Mouse (Mus musculus): ENCODE data around the gene Tmem89. TPM values are rescaled to one million over a fixed set of nuclear protein-coding genes. Genes with fewer than 3 reads are reported as not detected.

Tmem89 gene
- polyA plus RNA-seq, 1 experiment from 2014 or later, result 0.44 TPM

DNA sequence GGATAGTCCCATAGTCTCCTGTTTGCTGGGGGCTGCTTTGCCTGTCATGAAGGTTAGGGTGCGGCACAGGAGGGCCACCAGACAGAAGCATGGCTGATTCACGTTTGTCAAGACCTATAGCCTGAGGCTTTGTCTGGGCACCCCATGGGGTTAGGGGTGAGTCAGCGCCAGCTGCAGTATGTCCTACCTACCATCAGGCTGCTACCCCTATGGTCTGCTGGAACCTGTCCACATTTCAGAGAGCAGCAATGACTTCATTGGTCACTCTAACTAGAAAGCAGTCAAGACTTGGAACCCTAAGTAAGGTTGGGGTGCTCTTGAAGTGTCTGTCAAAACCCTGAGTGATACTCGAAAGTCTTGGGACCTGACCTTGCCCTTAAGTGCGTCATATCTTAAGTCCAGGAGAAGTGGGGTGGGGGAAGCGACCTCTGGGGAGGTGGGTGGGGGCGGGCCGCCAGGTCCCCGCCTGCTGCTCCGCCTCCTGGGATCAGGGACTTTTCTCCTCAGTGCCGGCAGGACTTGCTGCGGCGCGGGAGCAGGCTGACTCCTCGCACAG lies 38.7 kb downstream of the Tmem89 start, which contains the start of gene Col7a1:
Gene Col7a1 (plus strand): TSS at position 506 of the 556 bp plus-strand sequence.
- no peak for ATAC-seq (ENCODE audit: low FRiP score)
- 10% methylated on average over 15 of the region's 15 CpGs for WGBS

DNA sequence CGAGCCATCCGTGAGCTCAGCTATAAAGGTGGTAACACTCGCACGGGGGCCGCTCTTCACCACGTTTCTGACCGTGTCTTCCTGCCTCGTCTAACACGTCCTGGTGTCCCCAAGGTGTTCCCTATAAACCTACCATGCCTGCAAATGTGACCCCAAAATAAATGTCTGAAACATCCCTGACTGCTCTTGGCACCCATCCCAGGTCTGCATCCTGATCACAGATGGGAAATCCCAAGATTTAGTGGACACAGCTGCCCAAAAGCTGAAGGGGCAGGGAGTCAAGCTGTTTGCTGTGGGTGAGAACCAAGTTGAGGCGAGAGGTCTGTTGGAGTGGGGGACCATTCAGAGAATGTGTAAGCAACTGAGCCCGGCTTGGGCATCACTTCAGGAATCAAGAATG lies 40.8 kb downstream of the Tmem89 start:
- ATAC-seq (ENCODE audit: low FRiP score), result no peak
- Histone ChIP-seq H3K4me2 (replicated peaks) (no peak overlapping the region), H3K27ac (no peak overlapping the region), H3K9me3 (replicated peaks) (no peaks in the 10 kb centered on the region), H3K9ac (no peak overlapping the region), H3K4me3 (no peak overlapping the region), H3K27me3 (peaks cover 25% of the 10 kb centered on the region), H3K4me1 (peaks cover 3% of the 10 kb centered on the region; the same call in 1 of the 2 replicates), H3K36me3 (peaks cover 9% of the 10 kb centered on the region; the same call in 1 of the 2 replicates)
- 93% methylated on average over 11 of the region's 11 CpGs for WGBS

More for the DNA sequence above, 38.7 kb downstream of the Tmem89 start, which contains the start of gene Col7a1:
- Histone ChIP-seq H3K9ac (no peak within 1 kb of the TSS), H3K4me3 (no peak within 1 kb of the TSS; the same call in 1 of the 2 replicates), H3K4me2 (replicated peaks) (peak within 1 kb of the TSS; percentile 27), H3K27ac (no peak within 1 kb of the TSS), H3K9me3 (replicated peaks) (no peaks in the 10 kb centered on the region), H3K27me3 (peaks cover 25% of the 10 kb centered on the region), H3K4me1 (peaks cover 13% of the 10 kb centered on the region; the same call in 1 of the 2 replicates), H3K36me3 (peaks cover 30% of the 10 kb centered on the region)

- H3K27me3 ChIP-seq, result peaks cover 25% of the 10 kb centered on the region
- no peak overlapping the region for H3K27ac ChIP-seq
- WGBS, result 88% methylated on average over 11 of the region's 11 CpGs
- no peaks in the 10 kb centered on the region for H3K9me3 ChIP-seq (replicated peaks)
- no peak for ATAC-seq (ENCODE audit: low FRiP score)
- H3K9ac ChIP-seq, result no peak overlapping the region
- no peak overlapping the region for H3K4me2 ChIP-seq (replicated peaks)
- peaks cover 3% of the 10 kb centered on the region; the same call in 1 of the 2 replicates for H3K4me1 ChIP-seq
- H3K36me3 ChIP-seq, result peaks cover 4% of the 10 kb centered on the region; the same call in 1 of the 2 replicates
- H3K4me3 ChIP-seq, result no peak overlapping the region
Observed at GRCm38 (mm10) chr9:108955846-108956245, 41.4 kb downstream of the Tmem89 start.

DNA sequence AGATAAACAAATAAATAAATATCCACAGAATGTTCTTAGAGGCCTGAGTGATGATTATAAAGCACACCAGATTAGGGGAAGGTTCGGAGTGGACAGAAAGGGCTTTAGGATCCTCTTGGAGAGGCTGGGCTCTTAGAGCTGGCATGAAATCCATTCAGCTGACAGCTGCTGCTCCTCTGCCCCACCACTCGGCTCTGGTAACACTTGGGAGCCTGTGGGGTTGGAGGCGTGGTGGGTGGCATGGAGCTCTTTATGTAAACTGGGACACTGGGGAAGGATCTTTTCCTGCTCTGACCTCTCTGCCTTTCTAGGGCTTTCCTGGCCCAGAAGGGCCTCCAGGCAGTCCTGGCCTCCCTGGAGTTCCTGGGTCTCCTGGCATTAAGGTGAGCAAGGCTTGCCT lies 49.2 kb downstream of the Tmem89 start:
- H3K9ac ChIP-seq, result no peak overlapping the region
- WGBS, result 67% methylated on average over 3 of the region's 3 CpGs
- no peaks in the 10 kb centered on the region for H3K4me1 ChIP-seq
- no peak for ATAC-seq (ENCODE audit: low FRiP score)
- no peak overlapping the region for H3K4me2 ChIP-seq (replicated peaks)
- no peaks in the 10 kb centered on the region for H3K36me3 ChIP-seq
- H3K27me3 ChIP-seq, result no peaks in the 10 kb centered on the region
- no peak overlapping the region for H3K27ac ChIP-seq
- no peak overlapping the region for H3K4me3 ChIP-seq
- no peaks in the 10 kb centered on the region for H3K9me3 ChIP-seq (replicated peaks)

DNA sequence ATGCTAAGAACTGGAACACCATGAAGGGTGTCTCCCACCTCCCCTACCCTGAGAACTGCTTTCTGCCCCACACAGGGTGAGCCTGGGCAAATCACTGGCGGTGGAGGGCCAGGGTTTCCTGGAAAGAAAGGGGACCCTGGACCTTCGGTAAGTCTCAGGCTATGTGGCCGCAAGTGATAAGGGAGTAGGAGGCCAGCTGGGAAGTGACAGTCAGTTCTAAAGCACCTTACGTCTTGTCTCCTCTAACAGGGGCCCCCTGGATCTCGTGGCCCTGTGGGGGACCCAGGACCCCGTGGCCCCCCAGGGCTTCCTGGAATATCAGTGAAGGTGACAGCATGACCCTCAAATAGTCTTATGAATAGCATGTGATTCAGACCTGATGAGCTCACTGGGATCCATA lies 49.9 kb downstream of the Tmem89 start:
- ATAC-seq (ENCODE audit: low FRiP score), result no peak
- Histone ChIP-seq H3K4me1 (no peaks in the 10 kb centered on the region), H3K36me3 (no peaks in the 10 kb centered on the region), H3K27me3 (no peaks in the 10 kb centered on the region), H3K9me3 (replicated peaks) (no peaks in the 10 kb centered on the region), H3K9ac (no peak overlapping the region), H3K4me2 (replicated peaks) (no peak overlapping the region), H3K27ac (no peak overlapping the region), H3K4me3 (no peak overlapping the region)
- 85% methylated on average over 6 of the region's 6 CpGs for WGBS

Other genes with a start within 250 kb of the Tmem89 start
- gene Prkar2a, start 225.3 kb upstream of the Tmem89 start, polyA plus RNA-seq (2016; fragmentation: Nextera tagmentation; extraction: Ambion mirVana), result 59.3 and 63.8 TPM in 2 replicates
- gene Ip6k2, start 130.8 kb upstream of the Tmem89 start, polyA plus RNA-seq (2016; fragmentation: Nextera tagmentation; extraction: Ambion mirVana), result 140 and 154 TPM in 2 replicates
- 20.2 and 23.3 TPM in 2 replicates for gene Nckipsd, start 106.3 kb upstream of the Tmem89 start, polyA plus RNA-seq (2016; fragmentation: Nextera tagmentation; extraction: Ambion mirVana)
- 11.9 TPM in 2 replicates for gene Celsr3, start 88.3 kb upstream of the Tmem89 start, polyA plus RNA-seq (2016; fragmentation: Nextera tagmentation; extraction: Ambion mirVana)
- 12.7 and 16.5 TPM in 2 replicates for gene Slc26a6, start 61.3 kb upstream of the Tmem89 start, polyA plus RNA-seq (2016; fragmentation: Nextera tagmentation; extraction: Ambion mirVana)
- gene Uqcrc1, start 22.0 kb downstream of the Tmem89 start, polyA plus RNA-seq (2016; fragmentation: Nextera tagmentation; extraction: Ambion mirVana), result 346 and 367 TPM in 2 replicates
- gene Col7a1, start 39.0 kb downstream of the Tmem89 start, polyA plus RNA-seq (2016; fragmentation: Nextera tagmentation; extraction: Ambion mirVana), result 3.1 and 3.9 TPM in 2 replicates
- not detected in 2 replicates for gene Ucn2, start 71.4 kb downstream of the Tmem89 start, polyA plus RNA-seq (2016; fragmentation: Nextera tagmentation; extraction: Ambion mirVana)
- 20.1 and 24.0 TPM in 2 replicates for gene Pfkfb4, start 77.2 kb downstream of the Tmem89 start, polyA plus RNA-seq (2016; fragmentation: Nextera tagmentation; extraction: Ambion mirVana)
- gene Shisa5, start 123.9 kb downstream of the Tmem89 start, polyA plus RNA-seq (2016; fragmentation: Nextera tagmentation; extraction: Ambion mirVana), result 52.3 and 56.6 TPM in 2 replicates
- 8.0 and 9.9 TPM in 2 replicates for gene Trex1, start 145.1 kb downstream of the Tmem89 start, polyA plus RNA-seq (2016; fragmentation: Nextera tagmentation; extraction: Ambion mirVana)
- gene Atrip, start 159.5 kb downstream of the Tmem89 start, polyA plus RNA-seq (2016; fragmentation: Nextera tagmentation; extraction: Ambion mirVana), result 29.3 and 31.8 TPM in 2 replicates
- 11.9 and 12.1 TPM in 2 replicates for gene Ccdc51, start 167.9 kb downstream of the Tmem89 start, polyA plus RNA-seq (2016; fragmentation: Nextera tagmentation; extraction: Ambion mirVana)
- gene Tma7, start 168.0 kb downstream of the Tmem89 start, polyA plus RNA-seq (2016; fragmentation: Nextera tagmentation; extraction: Ambion mirVana), result 746 and 747 TPM in 2 replicates
- 38.4 and 41.2 TPM in 2 replicates for gene Plxnb1, start 180.8 kb downstream of the Tmem89 start, polyA plus RNA-seq (2016; fragmentation: Nextera tagmentation; extraction: Ambion mirVana)
- gene Fbxw21, start 247.4 kb downstream of the Tmem89 start, polyA plus RNA-seq (2016; fragmentation: Nextera tagmentation; extraction: Ambion mirVana), result not detected in 2 replicates